Mouse (Mus musculus): ENCODE data around the gene Elp4.

Gene Elp4

DNA sequence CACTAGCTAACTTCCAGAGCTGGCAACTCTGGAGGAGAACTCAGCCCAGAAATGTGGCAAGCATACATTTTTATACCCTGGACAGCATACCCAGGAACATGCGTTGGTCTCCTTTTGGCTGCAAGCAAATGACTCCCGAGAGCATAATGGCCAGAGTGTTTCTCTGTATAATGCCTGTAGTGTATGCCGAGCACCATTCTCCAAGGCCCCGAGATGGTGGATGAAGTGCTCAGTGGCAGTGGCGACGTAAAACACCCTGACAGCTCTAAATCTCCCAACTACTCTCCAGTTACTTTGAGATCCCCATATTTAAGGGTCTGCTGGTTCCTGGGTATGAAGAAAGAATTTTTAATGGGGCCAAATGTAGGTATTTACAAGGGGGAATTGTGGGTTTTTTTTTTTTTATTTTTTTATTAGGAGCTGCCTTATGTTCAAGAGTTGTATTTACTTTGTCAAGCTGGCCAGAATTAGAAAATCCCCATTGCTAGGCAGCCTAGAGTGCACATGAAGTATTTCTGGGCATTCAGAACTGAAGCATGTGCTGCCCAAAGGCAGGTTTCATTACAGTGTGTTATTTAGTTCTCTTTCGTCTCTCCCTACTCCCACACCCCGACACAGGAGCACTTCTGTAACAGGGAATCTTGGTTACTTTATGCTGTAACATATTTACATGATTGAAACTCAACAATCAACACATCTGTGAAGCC is 188.8 kb downstream of the Elp4 start:
- DNase-seq, result no peak

- no peak for DNase-seq
Measured at GRCm38 (mm10) chr2:105710511-105710910, 193.9 kb downstream of the Elp4 start.

- DNase-seq, result no peak
Measured at GRCm38 (mm10) chr2:105709126-105709525, 195.2 kb downstream of the Elp4 start.

- no peak for DNase-seq
Measured at GRCm38 (mm10) chr2:105705320-105705719, 199.0 kb downstream of the Elp4 start.

GRCm38 (mm10) chr2:105702586-105702985 is 201.8 kb downstream of the Elp4 start:
- no peak for DNase-seq

GRCm38 (mm10) chr2:105701781-105702180 is 202.6 kb downstream of the Elp4 start:
- DNase-seq, result no peak

DNA sequence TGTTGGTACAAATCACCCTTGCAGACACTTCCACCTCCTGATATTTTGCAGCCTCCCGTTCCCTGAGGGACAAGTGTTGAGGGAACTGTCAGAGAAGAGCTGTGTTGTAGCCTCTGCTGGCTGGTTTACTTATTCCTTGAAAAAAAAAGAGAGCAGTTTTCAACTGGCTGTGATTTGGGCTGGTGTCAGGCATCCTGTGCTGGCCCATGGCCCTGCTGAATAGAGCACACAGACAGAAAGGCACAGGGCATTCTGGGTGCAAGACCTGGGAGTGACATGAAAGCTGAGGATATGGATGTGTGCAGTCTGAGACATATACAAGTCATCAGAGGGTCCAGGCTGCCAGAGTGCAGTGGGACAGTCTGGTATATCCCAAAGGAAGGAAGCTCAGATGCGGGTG is 205.7 kb downstream of the Elp4 start:
- no peak for DNase-seq

DNA sequence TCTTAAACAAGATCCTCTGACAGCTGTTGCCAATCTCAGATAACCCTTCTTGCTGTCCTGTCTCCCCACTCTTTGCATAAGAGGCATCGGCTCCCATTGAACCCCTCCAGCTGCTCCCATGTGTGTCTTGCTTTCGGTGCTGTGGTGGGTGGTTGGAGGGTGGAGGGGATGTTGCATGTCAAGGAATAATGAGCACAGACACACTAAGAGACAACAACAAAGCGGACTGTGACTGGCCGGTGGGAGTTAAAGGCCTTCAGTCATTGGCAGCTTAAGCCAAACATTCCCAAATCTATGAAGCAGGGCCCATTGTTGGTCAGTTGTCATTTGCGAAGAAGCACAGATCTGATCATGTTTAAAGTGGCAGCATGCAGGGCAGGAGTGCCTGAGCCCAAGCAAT is 206.6 kb downstream of the Elp4 start:
- DNase-seq, result no peak

DNA sequence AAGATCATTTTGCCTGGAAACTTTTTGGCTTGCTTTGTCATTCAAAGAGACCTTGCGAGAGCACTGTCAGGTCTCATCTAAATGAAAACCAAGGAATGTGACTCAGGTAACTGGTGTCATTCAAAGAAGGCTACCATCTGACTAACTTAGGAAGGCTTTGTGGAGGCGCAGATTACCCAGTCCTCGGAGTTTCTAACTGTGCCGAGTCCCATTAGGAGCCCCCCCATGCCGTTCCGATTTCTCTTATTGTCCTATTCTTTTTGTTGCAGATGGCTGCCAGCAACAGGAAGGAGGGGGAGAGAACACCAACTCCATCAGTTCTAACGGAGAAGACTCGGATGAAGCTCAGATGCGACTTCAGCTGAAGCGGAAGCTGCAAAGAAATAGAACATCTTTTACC is 213.1 kb downstream of the Elp4 start:
- no peak for DNase-seq

GRCm38 (mm10) chr2:105689771-105690639 is 214.4 kb downstream of the Elp4 start:
- DNase-seq, result peak in 1 of 2 experiments; percentile 23

- peak in 1 of 2 experiments; percentile 33 for DNase-seq
Measured at GRCm38 (mm10) chr2:105689304-105689770, 215.0 kb downstream of the Elp4 start.

DNA sequence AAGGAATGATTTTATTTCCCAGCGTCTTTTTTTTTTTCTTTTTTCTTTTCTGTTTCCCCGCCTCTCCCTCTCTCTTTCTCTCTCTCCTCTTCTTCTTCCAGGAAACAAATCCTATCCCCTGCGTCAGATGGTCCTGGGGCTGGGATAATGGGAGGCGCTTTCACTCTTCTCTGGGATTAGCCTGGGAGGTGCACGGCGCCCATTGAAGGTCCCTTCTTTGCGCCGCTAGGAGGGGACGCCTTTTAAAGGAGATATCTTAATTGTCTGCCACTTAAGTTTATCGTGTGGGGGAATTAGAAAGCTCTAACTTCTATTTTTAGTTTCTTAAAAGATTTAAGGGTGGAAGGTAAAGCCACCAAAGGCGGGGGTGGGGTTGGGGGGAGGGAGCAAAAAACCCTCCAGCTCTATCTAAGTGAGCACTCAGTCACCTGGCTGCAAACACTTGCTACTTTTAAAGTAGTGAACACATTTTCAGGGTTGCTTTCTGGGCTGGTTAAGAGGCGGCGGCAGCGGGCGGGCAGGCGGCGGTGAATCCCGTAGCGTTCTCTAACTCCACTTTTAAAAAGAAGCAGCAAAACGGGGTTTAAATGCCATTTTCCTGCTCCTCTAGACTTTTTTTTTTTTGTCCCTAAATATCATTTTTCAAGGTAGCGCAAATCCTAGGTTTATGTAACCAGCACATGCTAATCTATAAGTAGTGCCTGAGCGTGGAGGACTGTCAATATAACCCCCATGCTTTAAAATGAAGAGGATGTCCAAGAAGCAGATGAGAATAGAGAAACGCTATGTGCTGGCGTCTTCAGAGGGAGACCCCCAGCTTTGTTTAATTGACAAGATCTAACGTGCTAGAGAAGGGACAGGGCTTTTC is 215.7 kb downstream of the Elp4 start:
- DNase-seq, result peak in 1 of 2 experiments; percentile 22

GRCm38 (mm10) chr2:105688011-105688410 is 216.4 kb downstream of the Elp4 start:
- peak in 1 of 2 experiments; percentile 22 for DNase-seq

DNA sequence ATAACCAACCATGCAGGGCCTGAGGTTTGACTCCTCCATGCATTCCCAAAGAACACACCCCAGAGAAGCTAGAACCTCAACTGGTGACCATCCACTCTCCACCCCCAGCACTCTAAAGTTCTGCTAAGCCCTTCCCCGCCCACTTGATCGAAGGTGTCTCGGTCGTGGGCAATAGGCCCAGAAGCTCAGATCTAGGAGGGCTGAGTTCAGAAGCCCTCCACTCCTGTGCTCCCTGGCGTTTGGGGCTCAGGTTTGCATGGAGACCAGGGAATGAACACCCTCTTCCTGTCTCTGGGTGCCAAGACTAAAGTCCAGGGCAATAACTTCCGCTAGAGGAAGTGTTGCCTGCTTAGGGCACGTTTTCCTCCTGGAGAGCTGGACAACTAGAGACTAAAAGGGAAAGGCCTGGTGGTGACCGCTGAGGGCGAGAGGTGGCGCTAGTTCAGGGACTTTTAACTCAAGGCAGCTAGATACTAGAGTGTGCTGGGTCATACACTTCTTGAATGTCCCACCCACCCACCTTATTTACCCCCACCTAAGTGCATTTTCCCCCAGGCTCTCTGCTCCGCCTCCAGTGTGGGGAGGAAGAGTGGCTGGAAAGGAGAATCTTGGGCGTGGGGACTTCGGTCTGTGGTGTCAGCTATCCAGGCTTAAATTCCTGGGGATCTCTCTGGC is 216.9 kb downstream of the Elp4 start:
- DNase-seq, result peak in 1 of 2 experiments; percentile 40

DNA sequence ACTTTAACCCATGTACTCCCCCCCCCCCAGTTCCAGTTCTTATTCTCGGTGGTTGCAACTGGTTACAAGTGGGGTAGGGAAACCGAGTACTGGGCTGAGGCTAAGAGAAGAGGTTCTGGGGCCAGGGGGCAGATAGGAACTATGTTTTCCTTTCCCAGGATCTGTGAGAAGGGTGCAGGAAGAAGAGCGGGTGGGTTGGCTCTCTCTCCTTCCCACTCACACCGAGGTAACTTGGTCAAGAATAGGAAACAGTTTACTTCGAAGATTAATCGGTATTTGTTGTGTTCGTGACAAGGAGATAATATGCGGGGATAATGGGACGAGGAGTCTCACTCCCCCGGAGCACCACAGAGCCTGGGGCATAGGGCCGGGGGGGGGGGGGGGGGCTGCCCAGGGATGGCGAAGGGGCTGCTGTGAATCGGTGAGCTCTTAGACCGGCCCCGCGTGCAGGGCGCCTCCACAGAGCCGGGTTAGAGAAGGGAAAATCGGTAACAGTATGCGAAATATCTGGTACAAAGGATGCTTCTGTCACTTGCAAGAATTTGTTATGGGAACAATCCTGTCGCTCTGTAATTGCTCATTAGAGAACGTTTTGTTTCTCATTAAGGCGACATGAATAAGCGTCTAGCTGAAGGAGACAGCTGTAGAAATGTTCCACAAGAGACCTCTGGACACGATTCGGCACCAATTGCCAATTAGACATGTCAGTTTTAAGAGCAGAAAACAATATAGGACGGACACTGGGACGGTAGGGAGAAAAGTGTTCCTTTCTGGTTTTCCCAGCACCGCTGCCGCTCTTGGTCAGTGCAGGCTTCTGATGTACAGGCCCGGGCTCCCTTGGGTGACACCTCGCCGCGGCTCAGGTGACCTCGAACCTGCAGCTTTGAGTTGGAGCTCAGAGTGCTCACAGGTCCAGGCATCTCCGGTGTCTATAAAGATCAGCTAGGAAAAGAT is 217.7 kb downstream of the Elp4 start:
- peak in 1 of 2 experiments; percentile 33 for DNase-seq

DNA sequence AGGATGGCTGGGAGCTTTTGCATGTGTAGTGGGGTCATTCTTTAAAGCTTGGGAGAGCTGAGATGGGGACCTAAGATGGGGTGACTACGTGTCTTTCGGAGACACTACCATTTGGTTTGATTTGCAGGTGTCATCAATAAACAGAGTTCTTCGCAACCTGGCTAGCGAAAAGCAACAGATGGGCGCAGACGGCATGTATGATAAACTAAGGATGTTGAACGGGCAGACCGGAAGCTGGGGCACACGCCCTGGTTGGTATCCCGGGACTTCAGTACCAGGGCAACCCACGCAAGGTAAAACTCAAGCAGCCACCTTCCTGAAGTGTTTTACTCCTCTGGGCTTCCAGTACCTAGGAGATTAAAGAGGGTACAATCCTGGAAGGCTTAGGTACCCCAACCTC is 218.7 kb downstream of the Elp4 start:
- no peak for DNase-seq

DNA sequence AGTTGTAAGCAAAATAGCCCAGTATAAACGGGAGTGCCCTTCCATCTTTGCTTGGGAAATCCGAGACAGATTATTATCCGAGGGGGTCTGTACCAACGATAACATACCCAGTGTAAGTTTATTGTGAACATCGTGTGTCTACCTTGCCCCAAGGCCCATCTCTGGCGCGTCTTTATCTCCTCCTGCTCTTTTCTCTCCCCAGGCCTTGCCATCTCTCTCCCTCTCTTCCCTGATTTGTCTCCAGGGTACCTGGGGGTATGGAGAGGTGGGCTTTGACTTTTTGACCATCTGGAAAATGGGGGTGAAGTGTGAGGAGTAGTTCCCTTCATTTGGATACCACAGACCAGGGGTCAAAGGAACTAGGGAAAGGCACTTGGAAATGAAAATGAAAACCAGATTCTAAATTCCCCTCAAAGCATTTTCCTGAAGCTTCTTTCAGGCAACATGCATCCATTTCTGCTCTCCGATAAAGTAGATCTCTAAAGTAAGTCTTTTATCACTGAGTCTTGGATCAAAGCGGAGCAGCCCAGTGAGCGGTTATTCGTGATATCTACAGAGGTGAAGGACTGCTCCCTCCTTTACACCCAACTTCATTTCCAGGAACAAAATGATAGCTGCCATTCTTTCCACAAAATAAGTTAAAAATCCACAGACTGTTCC is 219.2 kb downstream of the Elp4 start:
- no peak for DNase-seq

DNA sequence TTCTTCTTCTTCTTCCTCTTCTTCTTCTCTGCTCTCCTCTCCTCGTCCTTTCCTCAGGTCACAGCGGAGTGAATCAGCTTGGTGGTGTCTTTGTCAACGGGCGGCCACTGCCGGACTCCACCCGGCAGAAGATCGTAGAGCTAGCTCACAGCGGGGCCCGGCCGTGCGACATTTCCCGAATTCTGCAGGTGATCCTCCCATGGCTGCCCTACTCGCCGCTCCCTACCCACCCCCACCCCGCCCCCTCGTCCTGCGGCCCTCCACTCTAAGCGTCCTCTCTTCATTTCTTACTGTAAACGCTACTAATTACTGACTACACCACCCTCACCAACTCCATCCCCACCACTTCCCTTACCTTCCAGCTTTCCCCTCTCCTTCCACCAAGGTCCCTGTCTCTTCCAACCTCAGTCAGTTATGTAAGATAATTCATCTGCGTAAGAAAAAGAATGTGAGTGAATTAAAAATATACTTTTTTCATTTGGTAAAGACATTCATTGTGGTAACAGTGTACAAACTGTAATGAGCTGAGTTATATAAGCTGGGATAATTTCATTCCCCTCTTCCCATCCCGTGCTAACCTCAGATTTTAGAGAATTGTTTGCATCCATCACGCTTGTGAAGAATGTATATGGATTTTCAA is 220.5 kb downstream of the Elp4 start:
- no peak for DNase-seq

- no peak for DNase-seq
Measured at GRCm38 (mm10) chr2:105682634-105683351, 221.6 kb downstream of the Elp4 start.
